Comparison of ENCODE assay signal across 8 mouse cellular contexts in genomic region chr12:101083076-101083838, GRCm38 (mm10). TPM values are rescaled to one million over a fixed set of nuclear protein-coding genes. Genes with fewer than 3 reads are reported as not detected.
A peak's percentile ranks its signal among the peaks of the same experiment; 100 is the strongest.
DNase-seq lines count a peak whose midpoint lies in the region; ATAC-seq and TF ChIP-seq lines count a peak whose summit lies in the region.

TSS of gene Ppp4r3a (minus strand) at chr12:101083702.

- under 1% methylated on average over 87 of the region's 90 CpGs for WGBS in kidney, embryonic 14.5 days
- WGBS in limb, embryonic 15.5 days: under 1% methylated on average over 82 of the region's 90 CpGs

- H3K27me3 ChIP-seq in kidney, embryonic 14.5 days (ENCODE audit: control insufficient read depth, insufficient read depth, low read length): no peaks in the 10 kb centered on the region
- no peaks in the 10 kb centered on the region for H3K27me3 ChIP-seq in limb, embryonic 15.5 days

- TF ChIP-seq POLR2A in bone marrow macrophage, adult 2 months (IDR thresholded peaks at IDR 0.05; ENCODE audit: borderline replicate concordance, low read depth, low read length): no peak
- TF ChIP-seq POLR2A in embryonic fibroblast, embryonic 13.5 days (IDR thresholded peaks at IDR 0.05; ENCODE audit: low read depth, low read length): peak; percentile 81

- H3K4me3 ChIP-seq in bone marrow macrophage, adult 2 months (ENCODE audit: insufficient read depth, low read length): peak within 1 kb of the TSS; percentile 86
- H3K4me3 ChIP-seq in embryonic fibroblast, embryonic 13.5 days (ENCODE audit: insufficient read depth, low read length): peak within 1 kb of the TSS; percentile 73
- H3K4me3 ChIP-seq in kidney, embryonic 14.5 days (ENCODE audit: low read length): peak within 1 kb of the TSS; percentile 75
- H3K4me3 ChIP-seq in limb, embryonic 15.5 days: peak within 1 kb of the TSS; percentile 100

- H3K27ac ChIP-seq in bone marrow macrophage, adult 2 months (ENCODE audit: insufficient read depth, low read depth, low read length): peak within 1 kb of the TSS; percentile 87
- H3K27ac ChIP-seq in embryonic fibroblast, embryonic 13.5 days (ENCODE audit: insufficient read depth, low read length): peak within 1 kb of the TSS; percentile 96
- H3K27ac ChIP-seq in kidney, embryonic 14.5 days (ENCODE audit: low read depth, low read length): peak within 1 kb of the TSS; percentile 100
- peak within 1 kb of the TSS; percentile 99 for H3K27ac ChIP-seq in limb, embryonic 15.5 days

- DNase-seq in A20 (ENCODE audit: low read depth, low spot score): peak; percentile 96
- DNase-seq in heart, adult 9 months (ENCODE audit: low spot score in 2 of 2): peak; percentile 94 to 96
- peak; percentile 81 to 91 for DNase-seq in monocyte, adult 2 months (ENCODE audit: low read depth in 1 of 2, low spot score in 2 of 2)
- DNase-seq in spleen, postnatal 36 days (ENCODE audit: low spot score in 2 of 2): peak; percentile 91 to 93

- H3K9me3 ChIP-seq in kidney, embryonic 14.5 days (ENCODE audit: control insufficient read depth, low read length): no peaks in the 10 kb centered on the region
- H3K9me3 ChIP-seq in limb, embryonic 15.5 days: no peaks in the 10 kb centered on the region

- peaks cover 3% of the 10 kb centered on the region for H3K4me1 ChIP-seq in bone marrow macrophage, adult 2 months (ENCODE audit: control insufficient read depth, insufficient read depth, low read length)
- H3K4me1 ChIP-seq in embryonic fibroblast, embryonic 13.5 days (ENCODE audit: control insufficient read depth, insufficient read depth, low read length): peaks cover 4% of the 10 kb centered on the region; the same call in 1 of the 2 replicates
- H3K4me1 ChIP-seq in kidney, embryonic 14.5 days (ENCODE audit: control insufficient read depth, insufficient read depth, low read length): peaks cover 10% of the 10 kb centered on the region; the same call in 1 of the 2 replicates
- peaks cover 19% of the 10 kb centered on the region for H3K4me1 ChIP-seq in limb, embryonic 15.5 days

- H3K36me3 ChIP-seq in kidney, embryonic 14.5 days (ENCODE audit: control insufficient read depth, insufficient read depth, low read length): peaks cover 7% of the 10 kb centered on the region
- H3K36me3 ChIP-seq in limb, embryonic 15.5 days: 0 out of 2 replicates have a peak, but pooled peaks cover 6% of the 10 kb centered on the region

- TF ChIP-seq CTCF in bone marrow macrophage, adult 2 months (IDR thresholded peaks at IDR 0.05; ENCODE audit: low read depth, low read length): no peak
- TF ChIP-seq CTCF in embryonic fibroblast, embryonic 13.5 days (IDR thresholded peaks at IDR 0.05; ENCODE audit: borderline replicate concordance, insufficient read depth, low read length): no peak

- peak within 1 kb of the TSS; percentile 88 for H3K4me2 ChIP-seq in kidney, embryonic 14.5 days (replicated peaks; ENCODE audit: low read depth, low read length)
- peak within 1 kb of the TSS; percentile 66 for H3K4me2 ChIP-seq in limb, embryonic 15.5 days

- H3K9ac ChIP-seq in kidney, embryonic 14.5 days (ENCODE audit: low read depth, low read length): peak within 1 kb of the TSS; percentile 86
- peak within 1 kb of the TSS; percentile 100 for H3K9ac ChIP-seq in limb, embryonic 15.5 days

- peak; percentile 96 for ATAC-seq in kidney, embryonic 14.5 days (ENCODE audit: low FRiP score, low TSS enrichment)
- peak; percentile 97 for ATAC-seq in limb, embryonic 15.5 days (ENCODE audit: insufficient number of reproducible peaks, low FRiP score, low TSS enrichment, low read depth)

RNA-seq across cellular contexts. Expression of gene Ppp4r3a, which starts in this region (rescaled TPM):
- 44.9 and 60.1 TPM in 2 replicates for polyA plus RNA-seq in bone marrow macrophage, adult 2 months (2012; ENCODE audit: insufficient read depth, insufficient read length, missing spikeins)
- polyA plus RNA-seq in embryonic fibroblast, embryonic 13.5 days (2011; ENCODE audit: insufficient read length, low read depth, missing spikeins): 84.8 and 92.5 TPM in 2 replicates
- polyA plus RNA-seq in kidney, embryonic 14.5 days (2014; fragmentation: Nextera tagmentation; extraction: Ambion mirVana): 38.5 and 58.9 TPM in 2 replicates
- polyA plus RNA-seq in limb, embryonic 15.5 days (2015; fragmentation: Nextera tagmentation; extraction: Ambion mirVana): 30.2 and 33.7 TPM in 2 replicates

Comparison
In these comparisons a context has a peak if more than half of its experiments do, and no peak if none do; other contexts are left out.
1. Peak in every context shown above with its lines: DNase-seq, ATAC-seq, H3K4me3 ChIP-seq and H3K27ac ChIP-seq.